In the genomic region with DNA sequence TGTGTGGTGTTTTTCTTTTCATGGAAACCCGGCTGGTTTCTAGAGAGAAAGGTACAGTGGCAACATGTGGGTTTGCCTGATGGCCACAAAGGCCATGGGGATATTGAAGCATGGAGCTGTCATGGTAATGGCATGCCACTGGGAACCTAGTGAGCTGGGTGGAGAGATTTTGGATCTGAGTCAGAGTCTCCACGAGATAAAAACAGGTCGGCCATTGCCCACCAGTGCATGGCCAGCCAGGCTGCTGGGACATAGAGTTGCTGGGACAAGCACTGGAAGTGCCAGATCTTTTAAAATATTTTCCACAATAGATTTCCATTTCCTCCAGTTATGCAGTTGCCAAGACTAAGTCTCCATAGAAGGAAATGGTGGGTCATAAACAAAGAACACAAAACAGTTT, we compare ENCODE assay signal across 26 mouse cellular contexts.
DNase-seq lines count a peak whose midpoint lies in the region; ATAC-seq and TF ChIP-seq lines count a peak whose summit lies in the region.
"Had no signal": no experiment of that assay in that cellular context is flagged by ENCODE, and none has a peak within 500 bp of the region (broad histone marks: within the 10 kb centered on the region; RNA-seq: fewer than 3 reads in every experiment).

No protein-coding gene starts in this region.

- WGBS in kidney, adult 2 months, result 73% methylated on average over 3 of the region's 3 CpGs
- 77% methylated on average over 3 of the region's 3 CpGs for WGBS in kidney, embryonic 16.5 days
- WGBS in lung, postnatal 0 days, result 77% methylated on average over 3 of the region's 3 CpGs

- H3K36me3 ChIP-seq in kidney, adult 2 months (ENCODE audit: control insufficient read depth, insufficient read depth, low read length), result no peaks in the 10 kb centered on the region
- H3K36me3 ChIP-seq in kidney, embryonic 16.5 days (ENCODE audit: insufficient read depth, low read length), result no peaks in the 10 kb centered on the region
- no peaks in the 10 kb centered on the region for H3K36me3 ChIP-seq in lung, postnatal 0 days (ENCODE audit: insufficient read depth, low read length)
- H3K36me3 ChIP-seq: forebrain, embryonic 10.5 days; G1E; heart, embryonic 12.5 days; heart, embryonic 15.5 days; hindbrain, embryonic 10.5 days; hindbrain, embryonic 13.5 days had no signal

- no peak overlapping the region for H3K27ac ChIP-seq in kidney, adult 2 months (ENCODE audit: insufficient read depth, low read depth, low read length)
- H3K27ac ChIP-seq in kidney, embryonic 16.5 days (ENCODE audit: low read length), result no peak overlapping the region
- no peak overlapping the region for H3K27ac ChIP-seq in lung, postnatal 0 days (ENCODE audit: low read length)
- H3K27ac ChIP-seq: forebrain, embryonic 10.5 days; forebrain, embryonic 13.5 days; heart, embryonic 15.5 days; hindbrain, embryonic 10.5 days; hindbrain, embryonic 13.5 days had no signal

- no peak for ATAC-seq in kidney, embryonic 16.5 days (ENCODE audit: low FRiP score, low TSS enrichment)
- ATAC-seq in lung, postnatal 0 days, result no peak
- ATAC-seq: forebrain, embryonic 13.5 days; forebrain, embryonic 16.5 days; Patski had no signal

- H3K27me3 ChIP-seq in kidney, adult 2 months (replicated peaks; ENCODE audit: control insufficient read depth, insufficient read depth, low read length), result no peaks in the 10 kb centered on the region
- H3K27me3 ChIP-seq in kidney, embryonic 16.5 days (ENCODE audit: insufficient read depth, low read length), result no peaks in the 10 kb centered on the region
- H3K27me3 ChIP-seq in lung, postnatal 0 days (replicated peaks; ENCODE audit: insufficient read depth, low read length), result no peaks in the 10 kb centered on the region
- H3K27me3 ChIP-seq: CH12.LX; forebrain, embryonic 13.5 days; heart, embryonic 12.5 days; heart, embryonic 15.5 days; hindbrain, embryonic 13.5 days; Patski had no signal

- TF ChIP-seq CTCF in kidney, adult 2 months (conservative IDR thresholded peaks at IDR 0.05; ENCODE audit: insufficient read depth, insufficient read length, low read depth, low read length), result no peak
- no peak for TF ChIP-seq CTCF in lung, postnatal 0 days (IDR thresholded peaks at IDR 0.05)

- no peaks in the 10 kb centered on the region for H3K4me1 ChIP-seq in kidney, adult 2 months (ENCODE audit: control insufficient read depth, insufficient read depth, low read length)
- no peaks in the 10 kb centered on the region for H3K4me1 ChIP-seq in kidney, embryonic 16.5 days (ENCODE audit: insufficient read depth, low read length)
- no peaks in the 10 kb centered on the region for H3K4me1 ChIP-seq in lung, postnatal 0 days (ENCODE audit: insufficient read depth, low read depth, low read length)
- H3K4me1 ChIP-seq: forebrain, embryonic 10.5 days; forebrain, embryonic 13.5 days; heart, embryonic 12.5 days; heart, embryonic 15.5 days; hindbrain, embryonic 10.5 days; hindbrain, embryonic 13.5 days had no signal

- no peaks in the 10 kb centered on the region for H3K9me3 ChIP-seq in kidney, embryonic 16.5 days (ENCODE audit: low read length)
- H3K9me3 ChIP-seq in lung, postnatal 0 days (ENCODE audit: low read length), result no peaks in the 10 kb centered on the region
- H3K9me3 ChIP-seq: forebrain, embryonic 10.5 days; forebrain, embryonic 13.5 days; G1E; heart, embryonic 12.5 days; heart, embryonic 15.5 days; hindbrain, embryonic 10.5 days; hindbrain, embryonic 13.5 days had no signal

- no peak overlapping the region for H3K9ac ChIP-seq in kidney, embryonic 16.5 days (replicated peaks; ENCODE audit: low read length)
- no peak overlapping the region for H3K9ac ChIP-seq in lung, postnatal 0 days (replicated peaks; ENCODE audit: low read depth)
- H3K9ac ChIP-seq: forebrain, embryonic 13.5 days; heart, embryonic 12.5 days; heart, embryonic 15.5 days; hindbrain, embryonic 13.5 days had no signal

- TF ChIP-seq EP300 in lung, postnatal 0 days (IDR thresholded peaks at IDR 0.05), result no peak

- no peak overlapping the region for H3K4me3 ChIP-seq in kidney, adult 2 months (ENCODE audit: insufficient read depth, low read depth, low read length)
- no peak overlapping the region for H3K4me3 ChIP-seq in kidney, embryonic 16.5 days (ENCODE audit: low read length)
- H3K4me3 ChIP-seq in lung, postnatal 0 days (ENCODE audit: low read depth, low read length), result no peak overlapping the region
- H3K4me3 ChIP-seq: forebrain, embryonic 10.5 days; forebrain, embryonic 13.5 days; heart, embryonic 12.5 days; heart, embryonic 15.5 days; hindbrain, embryonic 10.5 days; hindbrain, embryonic 13.5 days had no signal

- no peak for TF ChIP-seq POLR2A in kidney, adult 2 months (IDR thresholded peaks at IDR 0.05; ENCODE audit: low read depth, low read length)

- no peak overlapping the region for H3K4me2 ChIP-seq in kidney, embryonic 16.5 days (replicated peaks; ENCODE audit: low read depth, low read length)
- no peak overlapping the region for H3K4me2 ChIP-seq in lung, postnatal 0 days (replicated peaks; ENCODE audit: low read depth, low read length)
- H3K4me2 ChIP-seq: forebrain, embryonic 13.5 days; heart, embryonic 12.5 days; heart, embryonic 15.5 days; hindbrain, embryonic 13.5 days had no signal

- DNase-seq in kidney, adult 2 months, result peak; percentile 21
- DNase-seq in kidney, postnatal 14 days, result peak; percentile 24
- DNase-seq in kidney, adult 8-10 months, result no peak
- peak; percentile 5 to 6 for DNase-seq in lung, adult 18-20 months
- no peak for DNase-seq in lung, postnatal 0 days (ENCODE audit: low spot score)
- DNase-seq: adrenal gland, postnatal 10 days; adrenal gland, postnatal 36 days; B cell, adult 2 months; cerebellum, adult 18-20 months; cerebellum, adult 9-10 months; cerebellum, postnatal 14 days; gastrocnemius, postnatal 10 days; gastrocnemius, postnatal 36 days; heart, postnatal 10 days; heart, postnatal 36 days had no signal

Comparison
In these comparisons a context has a peak if more than half of its experiments do, and no peak if none do; other contexts are left out.
1. DNase-seq: peak in kidney, adult 2 months (single experiment), kidney, postnatal 14 days (single experiment) and lung, adult 18-20 months (2 of 2); none in kidney, adult 8-10 months (0 of 2) and lung, postnatal 0 days (single experiment).